Mouse (Mus musculus): ENCODE results near the gene Ndufa8. TPM values are rescaled to one million over a fixed set of nuclear protein-coding genes. Genes with fewer than 3 reads are reported as not detected.

The Ndufa8 gene
- polyA plus RNA-seq, 1 experiment from 2014 or later: 195 TPM

DNA sequence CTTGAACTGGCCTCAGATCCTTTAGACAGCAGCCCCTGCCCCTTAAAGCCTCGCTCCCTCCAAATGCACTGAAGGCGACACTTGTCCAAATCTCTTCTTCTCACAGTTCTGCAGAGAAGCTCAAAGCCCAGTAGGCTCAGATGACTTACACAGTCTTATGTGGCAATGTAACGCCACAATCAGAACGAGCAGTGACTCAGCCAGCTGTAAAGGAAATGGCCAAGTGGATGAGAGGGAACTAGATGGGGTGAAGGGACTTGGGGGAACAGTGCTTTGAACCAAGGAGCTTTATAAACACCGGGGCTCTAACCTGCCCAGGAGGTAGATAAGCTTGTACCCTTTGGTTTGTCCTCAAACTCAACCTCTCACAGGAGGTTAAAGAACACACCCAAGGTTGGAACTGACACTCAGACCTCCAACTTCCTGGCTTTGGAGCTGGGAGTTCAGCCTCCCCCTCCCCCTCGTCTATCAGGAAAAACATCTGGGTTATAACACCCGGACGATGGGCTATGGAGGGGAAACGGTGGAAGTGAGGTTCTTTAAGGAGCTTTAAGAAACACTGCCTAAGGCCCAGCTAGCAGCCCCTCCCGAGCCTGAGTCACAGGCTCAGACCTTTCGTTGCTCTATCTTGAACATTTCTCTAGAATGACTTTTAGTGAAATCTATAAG, 13.7 kb downstream of the Ndufa8 start:
- WGBS: 87% methylated on average over 11 of the region's 11 CpGs

DNA sequence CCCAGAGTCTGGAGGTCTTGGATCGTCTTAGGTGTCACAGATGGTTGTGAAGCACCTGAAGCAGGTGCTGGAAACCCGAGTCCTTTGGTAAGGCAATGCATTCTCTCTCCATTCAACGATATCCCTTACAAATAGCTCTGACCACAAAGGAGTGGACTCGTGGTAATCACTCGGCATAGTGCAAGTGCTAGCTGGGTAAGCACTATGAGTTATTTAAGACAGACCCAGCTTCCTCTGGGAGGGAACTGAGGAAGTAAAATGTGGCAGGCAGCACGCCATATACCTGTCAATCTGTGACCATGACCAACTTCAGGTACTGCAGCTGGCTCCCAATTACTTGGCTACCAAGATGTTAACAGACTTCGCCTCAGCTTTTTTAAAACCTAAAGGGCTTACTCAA, 14.3 kb downstream of the Ndufa8 start:
- Histone ChIP-seq H3K36me3 (replicated peaks) (peaks cover 47% of the 10 kb centered on the region), H3K4me3 (no peak overlapping the region), H3K27me3 (ENCODE audit: poor library complexity, severe bottlenecking) (no peaks in the 10 kb centered on the region), H3K9me3 (no peaks in the 10 kb centered on the region; the same call in 1 of the 2 replicates), H3K4me1 (no peaks in the 10 kb centered on the region), H3K27ac (no peak overlapping the region)
- WGBS: 90% methylated on average over 7 of the region's 7 CpGs
- DNase-seq (ENCODE audit: extremely low spot score, low spot score): no peak

More for the DNA sequence above, 13.7 kb downstream of the Ndufa8 start:
- Histone ChIP-seq H3K9me3 (no peaks in the 10 kb centered on the region; the same call in 1 of the 2 replicates), H3K4me3 (no peak overlapping the region), H3K36me3 (replicated peaks) (peaks cover 50% of the 10 kb centered on the region), H3K27ac (no peak overlapping the region), H3K27me3 (ENCODE audit: poor library complexity, severe bottlenecking) (no peaks in the 10 kb centered on the region), H3K4me1 (no peaks in the 10 kb centered on the region)
- DNase-seq (ENCODE audit: extremely low spot score, low spot score): no peak

GRCm38 (mm10) chr2:36033966-36034365, 15.2 kb downstream of the Ndufa8 start:
- Histone ChIP-seq H3K4me1 (no peaks in the 10 kb centered on the region), H3K4me3 (no peak overlapping the region), H3K27ac (no peak overlapping the region), H3K27me3 (ENCODE audit: poor library complexity, severe bottlenecking) (no peaks in the 10 kb centered on the region), H3K9me3 (no peaks in the 10 kb centered on the region; the same call in 1 of the 2 replicates), H3K36me3 (replicated peaks) (peaks cover 37% of the 10 kb centered on the region)
- WGBS: 79% methylated on average over 7 of the region's 7 CpGs
- no peak for DNase-seq (ENCODE audit: extremely low spot score, low spot score)

DNA sequence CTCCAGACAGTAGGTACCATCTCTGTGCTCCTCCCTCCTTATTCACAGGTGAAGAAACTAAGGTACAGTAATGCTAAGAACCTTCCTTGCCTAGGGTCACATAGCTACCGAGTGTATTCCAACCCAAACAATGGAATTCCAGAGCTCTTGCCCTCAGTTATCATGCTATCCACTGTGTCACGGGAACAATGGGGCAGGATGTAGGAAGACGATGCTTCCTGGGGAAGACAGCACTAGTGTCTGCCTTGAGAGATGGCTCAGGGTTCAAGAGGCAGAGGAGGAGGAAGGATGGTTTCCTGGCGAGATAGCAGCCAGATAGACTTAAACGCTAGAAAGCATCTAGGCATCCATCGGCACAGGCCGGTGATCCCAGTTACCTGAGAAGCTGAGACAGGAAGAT, 16.3 kb downstream of the Ndufa8 start:
- H3K4me3 ChIP-seq: no peak overlapping the region
- no peaks in the 10 kb centered on the region for H3K27me3 ChIP-seq (ENCODE audit: poor library complexity, severe bottlenecking)
- no peak for DNase-seq (ENCODE audit: extremely low spot score, low spot score)
- no peaks in the 10 kb centered on the region; the same call in 1 of the 2 replicates for H3K9me3 ChIP-seq
- H3K36me3 ChIP-seq (replicated peaks): peaks cover 28% of the 10 kb centered on the region
- no peaks in the 10 kb centered on the region for H3K4me1 ChIP-seq
- WGBS: 75% methylated on average over 7 of the region's 7 CpGs
- no peak overlapping the region for H3K27ac ChIP-seq

DNA sequence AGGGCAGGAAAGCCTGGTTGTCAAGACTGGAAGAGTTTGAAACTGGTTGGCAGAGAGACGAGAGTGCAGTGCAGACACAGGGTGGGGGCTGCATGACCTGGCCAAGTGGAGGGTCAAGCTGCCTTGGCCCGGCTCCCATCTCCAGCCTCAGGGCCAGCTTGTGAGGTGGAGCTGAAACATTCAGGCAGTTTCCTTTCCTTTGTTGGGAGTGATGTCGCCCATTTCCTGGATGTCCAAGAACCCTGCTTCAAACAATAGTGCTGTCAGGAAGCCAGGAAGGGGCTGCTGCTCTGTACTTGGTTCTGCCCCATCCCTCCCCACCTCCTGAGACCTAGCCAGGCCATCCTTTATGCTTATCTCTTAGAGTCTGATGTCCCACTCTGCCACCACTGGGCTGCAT, 25.9 kb downstream of the Ndufa8 start:
- Histone ChIP-seq H3K4me1 (peaks cover 10% of the 10 kb centered on the region), H3K9me3 (no peaks in the 10 kb centered on the region), H3K27me3 (ENCODE audit: poor library complexity, severe bottlenecking) (peaks cover 19% of the 10 kb centered on the region), H3K4me3 (no peak overlapping the region), H3K27ac (no peak overlapping the region), H3K36me3 (replicated peaks) (no peaks in the 10 kb centered on the region)
- 67% methylated on average over 3 of the region's 3 CpGs for WGBS
- no peak for DNase-seq (ENCODE audit: extremely low spot score, low spot score)

DNA sequence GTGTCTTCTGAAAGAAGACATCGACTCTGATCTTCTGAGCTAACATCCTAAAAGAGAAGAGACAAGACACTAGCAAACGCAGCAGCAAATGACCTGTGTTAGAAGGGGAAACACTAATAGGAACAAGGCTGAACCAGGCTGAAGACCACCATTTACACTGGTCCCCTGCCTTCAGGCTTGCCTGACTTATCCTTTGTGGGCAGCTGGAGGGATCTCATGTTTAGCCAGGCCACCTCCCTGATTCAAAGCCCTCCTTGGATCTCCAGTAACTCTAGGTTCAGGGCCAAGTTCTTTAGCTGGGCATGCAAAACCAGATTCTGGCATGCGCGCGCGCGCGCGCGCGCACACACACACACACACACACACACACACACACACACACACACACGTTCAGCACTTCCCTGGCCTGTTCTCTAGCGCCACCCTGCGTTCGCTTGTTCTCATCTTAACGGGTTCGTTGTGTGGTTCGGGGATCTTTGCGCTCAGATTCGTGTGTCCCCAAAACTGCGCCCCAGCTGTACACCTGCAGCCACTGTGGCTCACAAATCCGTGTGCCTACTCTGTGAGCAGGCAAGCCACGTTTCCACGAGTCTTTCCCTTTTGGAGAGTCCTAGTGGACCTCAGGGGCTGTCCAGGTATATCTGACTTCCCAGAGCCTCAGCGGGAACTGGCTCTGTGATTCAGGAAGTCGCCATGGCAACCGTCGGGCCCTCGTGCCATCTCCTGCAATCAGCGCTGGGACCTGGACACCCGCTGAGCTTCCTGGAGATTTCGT, 27.6 kb downstream of the Ndufa8 start:
- Histone ChIP-seq H3K27ac (peak overlapping the region; percentile 68), H3K4me1 (peaks cover 10% of the 10 kb centered on the region), H3K36me3 (replicated peaks) (no peaks in the 10 kb centered on the region), H3K27me3 (ENCODE audit: poor library complexity, severe bottlenecking) (peaks cover 19% of the 10 kb centered on the region), H3K9me3 (no peaks in the 10 kb centered on the region), H3K4me3 (peak overlapping the region; percentile 48)
- DNase-seq (ENCODE audit: extremely low spot score, low spot score): peak; percentile 81
- WGBS: 12% methylated on average over 32 of the region's 32 CpGs

DNA sequence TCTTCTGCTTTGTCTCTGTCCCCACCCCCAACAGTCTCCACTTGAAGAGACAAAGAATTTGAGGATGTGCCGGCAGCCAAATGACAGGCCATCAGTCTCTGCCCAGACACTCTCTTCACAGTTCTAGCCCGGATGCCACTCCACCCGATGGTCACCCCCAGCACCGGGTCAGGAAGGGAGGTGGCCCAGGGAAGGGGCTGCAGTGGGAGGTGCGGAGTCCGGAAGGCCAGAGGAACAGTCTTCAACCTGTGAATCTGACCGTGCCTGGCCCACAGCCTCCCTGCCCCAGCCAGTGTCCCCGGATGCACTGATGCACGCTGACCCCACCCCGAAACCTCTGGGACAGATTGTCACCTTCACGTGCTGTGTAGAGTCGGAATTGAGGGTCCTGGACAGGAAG, 36.2 kb downstream of the Ndufa8 start:
- no peak overlapping the region for H3K27ac ChIP-seq
- 74% methylated on average over 12 of the region's 12 CpGs for WGBS
- DNase-seq (ENCODE audit: extremely low spot score, low spot score): no peak
- H3K4me3 ChIP-seq: no peak overlapping the region
- H3K27me3 ChIP-seq (ENCODE audit: poor library complexity, severe bottlenecking): peaks cover 40% of the 10 kb centered on the region
- H3K4me1 ChIP-seq: peaks cover 19% of the 10 kb centered on the region
- H3K36me3 ChIP-seq (replicated peaks): no peaks in the 10 kb centered on the region
- H3K9me3 ChIP-seq: no peaks in the 10 kb centered on the region

- Histone ChIP-seq H3K36me3 (replicated peaks) (no peaks in the 10 kb centered on the region), H3K9me3 (no peaks in the 10 kb centered on the region), H3K4me3 (peak overlapping the region; percentile 59), H3K27ac (peak overlapping the region; percentile 76), H3K27me3 (ENCODE audit: poor library complexity, severe bottlenecking) (peaks cover 40% of the 10 kb centered on the region), H3K4me1 (peaks cover 19% of the 10 kb centered on the region)
- peak; percentile 47 for DNase-seq (ENCODE audit: extremely low spot score, low spot score)
- WGBS: under 1% methylated on average over 44 of the region's 44 CpGs
Observed at GRCm38 (mm10) chr2:36011331-36011825, 37.8 kb downstream of the Ndufa8 start.

DNA sequence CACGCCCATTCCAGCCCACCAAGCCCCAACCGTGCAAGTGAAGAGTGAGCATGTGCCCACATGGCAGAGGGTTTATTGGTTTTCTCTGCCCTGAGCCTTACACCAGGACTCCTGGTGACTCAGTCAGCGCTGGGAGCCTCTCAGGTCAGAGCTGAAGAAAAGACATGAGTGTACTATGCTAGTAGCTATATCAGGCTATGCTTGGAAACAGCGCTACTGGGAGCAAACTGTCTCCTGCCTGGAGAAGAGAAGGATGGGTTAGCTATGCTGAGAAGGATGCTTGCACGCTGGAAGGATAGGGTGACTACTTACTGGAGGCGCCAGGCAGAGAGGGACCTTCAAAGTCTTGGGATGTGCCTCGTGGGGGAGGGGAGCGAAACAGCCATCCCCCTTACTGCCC, 38.6 kb downstream of the Ndufa8 start:
- H3K27me3 ChIP-seq (ENCODE audit: poor library complexity, severe bottlenecking): peaks cover 46% of the 10 kb centered on the region
- 33% methylated on average over 8 of the region's 8 CpGs for WGBS

GRCm38 (mm10) chr2:36009386-36009785, 39.8 kb downstream of the Ndufa8 start:
- peak; percentile 73 for DNase-seq (ENCODE audit: extremely low spot score, low spot score)
- no peak overlapping the region for H3K27ac ChIP-seq
- no peaks in the 10 kb centered on the region for H3K9me3 ChIP-seq
- peaks cover 21% of the 10 kb centered on the region for H3K4me1 ChIP-seq
- H3K27me3 ChIP-seq (ENCODE audit: poor library complexity, severe bottlenecking): peaks cover 58% of the 10 kb centered on the region
- 20% methylated on average over 4 of the region's 4 CpGs for WGBS
- H3K4me3 ChIP-seq: no peak overlapping the region
- H3K36me3 ChIP-seq (replicated peaks): no peaks in the 10 kb centered on the region

More for the DNA sequence above, 38.6 kb downstream of the Ndufa8 start:
- peaks cover 19% of the 10 kb centered on the region for H3K4me1 ChIP-seq
- no peaks in the 10 kb centered on the region for H3K9me3 ChIP-seq
- no peak overlapping the region for H3K27ac ChIP-seq
- no peak for DNase-seq (ENCODE audit: extremely low spot score, low spot score)
- H3K4me3 ChIP-seq: peak overlapping the region; percentile 59; the same call in 1 of the 2 replicates
- H3K36me3 ChIP-seq (replicated peaks): no peaks in the 10 kb centered on the region

- Histone ChIP-seq H3K27ac (no peak overlapping the region), H3K36me3 (replicated peaks) (no peaks in the 10 kb centered on the region), H3K27me3 (ENCODE audit: poor library complexity, severe bottlenecking) (peaks cover 67% of the 10 kb centered on the region), H3K9me3 (no peaks in the 10 kb centered on the region), H3K4me1 (peaks cover 25% of the 10 kb centered on the region), H3K4me3 (no peak overlapping the region)
- WGBS: 30% methylated on average over 1 of the region's 1 CpGs
- DNase-seq (ENCODE audit: extremely low spot score, low spot score): peak; percentile 58
Observed at GRCm38 (mm10) chr2:36008071-36008470, 41.1 kb downstream of the Ndufa8 start.

GRCm38 (mm10) chr2:36002188-36002587, 47.0 kb downstream of the Ndufa8 start:
- Histone ChIP-seq H3K36me3 (replicated peaks) (no peaks in the 10 kb centered on the region), H3K27me3 (ENCODE audit: poor library complexity, severe bottlenecking) (peaks cover 37% of the 10 kb centered on the region), H3K27ac (no peak overlapping the region), H3K9me3 (no peaks in the 10 kb centered on the region), H3K4me3 (no peak overlapping the region), H3K4me1 (peaks cover 15% of the 10 kb centered on the region)
- no peak for DNase-seq (ENCODE audit: extremely low spot score, low spot score)
- 30% methylated on average over 6 of the region's 6 CpGs for WGBS

DNA sequence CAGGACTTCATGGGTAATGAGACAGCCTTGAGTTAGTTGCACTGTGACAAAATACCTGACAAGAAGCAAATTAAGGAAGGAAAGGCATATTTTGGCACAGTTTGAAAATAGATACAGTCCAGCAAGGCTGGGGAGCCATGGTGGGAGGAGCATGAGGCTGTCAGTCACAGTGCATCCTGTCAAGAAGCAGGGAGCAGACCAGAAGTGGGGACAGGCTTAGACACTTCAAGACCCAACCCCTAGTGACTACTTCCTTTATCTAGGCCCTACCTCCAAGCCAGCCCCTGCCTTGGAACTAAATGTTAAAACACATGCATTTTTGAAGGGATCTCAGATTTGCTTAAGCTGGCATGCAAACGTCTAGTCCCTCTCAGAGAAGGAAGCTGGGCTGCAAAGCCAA, 48.8 kb downstream of the Ndufa8 start:
- 68% methylated on average over 1 of the region's 1 CpGs for WGBS
- peaks cover 15% of the 10 kb centered on the region for H3K4me1 ChIP-seq
- no peak overlapping the region for H3K4me3 ChIP-seq
- H3K27me3 ChIP-seq (ENCODE audit: poor library complexity, severe bottlenecking): peaks cover 29% of the 10 kb centered on the region
- DNase-seq (ENCODE audit: extremely low spot score, low spot score): no peak
- no peaks in the 10 kb centered on the region for H3K9me3 ChIP-seq
- H3K36me3 ChIP-seq (replicated peaks): no peaks in the 10 kb centered on the region
- H3K27ac ChIP-seq: no peak overlapping the region

Data from forebrain, embryonic 10.5 days (tissue).